Mouse (Mus musculus): ENCODE data around the gene Ly6g5b. TPM values are rescaled to one million over a fixed set of nuclear protein-coding genes. Genes with fewer than 3 reads are reported as not detected.

The Ly6g5b gene
- polyA plus RNA-seq, 1 experiment from 2014 or later = 0.70 TPM

DNA sequence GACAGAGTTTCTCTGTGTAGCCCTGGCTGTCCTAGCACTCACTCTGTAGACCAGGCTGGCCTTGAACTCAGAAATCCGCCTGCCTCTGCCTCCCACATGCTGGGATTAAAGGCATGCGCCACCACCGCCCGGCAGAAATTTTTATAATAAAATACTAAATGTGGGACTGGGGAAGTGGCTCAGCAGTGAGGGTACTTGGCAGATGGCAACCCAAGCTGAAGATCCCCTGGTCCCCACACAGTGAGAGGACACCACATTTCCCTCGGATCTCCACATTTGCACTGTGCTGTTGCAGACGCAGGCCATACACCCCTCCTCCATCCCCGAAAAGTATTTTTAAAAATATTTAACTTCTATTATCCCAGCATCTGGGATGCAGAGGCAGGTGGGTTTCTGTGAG, 18.3 kb upstream of the Ly6g5b start:
- 95% methylated on average over 7 of the region's 7 CpGs for WGBS
- peaks cover 25% of the 10 kb centered on the region for H3K36me3 ChIP-seq (ENCODE audit: control insufficient read depth, insufficient read depth, low read length)
- no peaks in the 10 kb centered on the region for H3K27me3 ChIP-seq (replicated peaks; ENCODE audit: control insufficient read depth, insufficient read depth, low read length)
- H3K27ac ChIP-seq (replicated peaks; ENCODE audit: low read depth, low read length) = no peak overlapping the region
- no peak overlapping the region for H3K9ac ChIP-seq (ENCODE audit: low read depth, low read length)
- peaks cover 13% of the 10 kb centered on the region for H3K4me1 ChIP-seq (ENCODE audit: control insufficient read depth, insufficient read depth, low read length)
- H3K9me3 ChIP-seq (ENCODE audit: control insufficient read depth, low read length) = no peaks in the 10 kb centered on the region
- DNase-seq (ENCODE audit: low spot score) = no peak
- no peak overlapping the region for H3K4me3 ChIP-seq (ENCODE audit: low read depth, low read length)
- H3K4me2 ChIP-seq (ENCODE audit: low read depth, low read length) = no peak overlapping the region
- no peak for ATAC-seq (ENCODE audit: low read depth)

DNA sequence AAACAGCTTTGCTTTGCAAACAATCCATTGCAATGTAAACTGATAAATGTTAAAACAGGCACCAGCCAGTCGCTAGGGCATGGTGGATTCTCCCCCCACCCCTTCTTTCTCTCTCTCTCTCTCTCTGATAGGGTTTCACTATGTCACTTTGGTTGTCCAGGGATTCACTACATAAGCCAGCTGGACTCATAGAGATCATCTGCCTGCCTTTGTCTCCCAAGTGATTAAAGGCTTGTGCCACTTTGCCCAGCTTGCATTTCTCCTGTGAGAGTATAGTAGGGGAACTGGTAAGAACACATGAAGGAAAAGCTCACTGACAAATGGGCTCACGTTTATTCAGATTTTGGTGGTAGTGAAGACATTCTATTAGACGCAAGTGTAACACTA, 16.9 kb upstream of the Ly6g5b start:
- no peak overlapping the region for H3K27ac ChIP-seq (replicated peaks; ENCODE audit: low read depth, low read length)
- H3K36me3 ChIP-seq (ENCODE audit: control insufficient read depth, insufficient read depth, low read length) = 0 out of 2 replicates have a peak, but pooled peaks cover 22% of the 10 kb centered on the region
- no peaks in the 10 kb centered on the region for H3K9me3 ChIP-seq (ENCODE audit: control insufficient read depth, low read length)
- 72% methylated on average over 3 of the region's 3 CpGs for WGBS
- no peak overlapping the region for H3K9ac ChIP-seq (ENCODE audit: low read depth, low read length)
- peaks cover 10% of the 10 kb centered on the region for H3K4me1 ChIP-seq (ENCODE audit: control insufficient read depth, insufficient read depth, low read length)
- no peak for DNase-seq (ENCODE audit: low spot score)
- ATAC-seq (ENCODE audit: low read depth) = no peak
- H3K4me3 ChIP-seq (ENCODE audit: low read depth, low read length) = no peak overlapping the region
- H3K27me3 ChIP-seq (replicated peaks; ENCODE audit: control insufficient read depth, insufficient read depth, low read length) = no peaks in the 10 kb centered on the region
- no peak overlapping the region for H3K4me2 ChIP-seq (ENCODE audit: low read depth, low read length)

DNA sequence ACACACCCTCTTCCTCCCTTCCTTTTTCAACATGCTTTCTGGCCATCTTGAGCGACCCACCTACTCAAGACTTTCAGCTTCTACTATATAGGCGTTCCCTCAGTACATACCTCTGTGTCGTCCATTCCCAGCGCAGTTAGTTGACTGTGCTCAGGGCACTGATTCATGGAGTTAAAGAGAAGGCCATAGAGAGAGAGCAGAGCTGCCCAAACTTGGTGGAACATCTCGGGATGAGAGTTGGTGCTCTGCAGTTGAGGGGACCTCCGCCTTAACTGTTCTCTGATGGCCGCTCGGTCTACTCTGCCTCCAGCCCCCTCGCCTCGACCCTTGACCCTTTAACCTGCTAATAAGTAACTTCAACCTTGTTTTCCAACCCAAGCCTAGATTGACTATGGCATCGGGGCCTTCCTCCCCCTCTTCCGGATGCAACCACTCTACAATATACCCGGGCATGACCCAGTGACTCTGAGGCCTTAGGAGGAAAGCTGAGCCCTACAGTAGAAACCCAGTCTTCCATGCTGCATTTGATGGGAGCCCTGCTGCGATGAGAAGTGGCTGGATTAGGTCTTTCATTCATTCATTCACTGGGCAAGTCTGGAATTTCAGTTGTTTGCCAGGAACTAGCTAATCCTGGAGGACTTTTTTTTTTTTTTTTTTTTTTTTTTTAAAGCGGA, 16.4 kb upstream of the Ly6g5b start, which contains the start of gene Apom:
TSS of gene Apom (minus strand) at position 551 of the 674 bp plus-strand sequence.
- Histone ChIP-seq H3K4me1 (ENCODE audit: control insufficient read depth, insufficient read depth, low read length) (peaks cover 10% of the 10 kb centered on the region), H3K9ac (ENCODE audit: low read depth, low read length) (no peak within 1 kb of the TSS), H3K9me3 (ENCODE audit: control insufficient read depth, low read length) (no peaks in the 10 kb centered on the region), H3K36me3 (ENCODE audit: control insufficient read depth, insufficient read depth, low read length) (0 out of 2 replicates have a peak, but pooled peaks cover 22% of the 10 kb centered on the region), H3K27me3 (replicated peaks; ENCODE audit: control insufficient read depth, insufficient read depth, low read length) (no peaks in the 10 kb centered on the region), H3K27ac (replicated peaks; ENCODE audit: low read depth, low read length) (no peak within 1 kb of the TSS), H3K4me3 (ENCODE audit: low read depth, low read length) (no peak within 1 kb of the TSS), H3K4me2 (ENCODE audit: low read depth, low read length) (no peak within 1 kb of the TSS)
- WGBS = 84% methylated on average over 15 of the region's 15 CpGs
- ATAC-seq (ENCODE audit: low read depth) (no peak), DNase-seq (ENCODE audit: low spot score) (no peak)

DNA sequence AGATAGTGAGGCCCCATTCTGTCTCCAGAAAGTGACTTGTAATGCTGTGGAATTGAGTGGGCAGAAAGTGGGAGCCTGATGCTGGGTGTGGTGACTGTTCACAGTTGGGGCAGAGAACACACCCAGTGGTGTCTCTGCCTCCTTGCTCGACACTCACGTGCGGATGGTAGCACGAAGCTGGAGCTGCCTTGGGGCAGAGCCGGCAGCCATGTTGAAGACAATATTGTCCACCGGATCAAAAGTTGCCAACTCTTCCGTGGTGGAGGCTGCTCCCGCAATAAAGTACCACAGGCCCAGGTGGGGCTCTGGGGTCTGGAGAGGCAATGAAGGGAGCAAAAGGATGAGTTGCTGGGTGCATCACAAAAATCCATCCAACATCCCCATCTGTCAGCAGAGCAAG, 15.8 kb upstream of the Ly6g5b start:
- Histone ChIP-seq H3K9ac (ENCODE audit: low read depth, low read length) (no peak overlapping the region), H3K4me1 (ENCODE audit: control insufficient read depth, insufficient read depth, low read length) (peaks cover 7% of the 10 kb centered on the region), H3K27me3 (replicated peaks; ENCODE audit: control insufficient read depth, insufficient read depth, low read length) (no peaks in the 10 kb centered on the region), H3K9me3 (ENCODE audit: control insufficient read depth, low read length) (no peaks in the 10 kb centered on the region), H3K4me2 (ENCODE audit: low read depth, low read length) (no peak overlapping the region), H3K27ac (replicated peaks; ENCODE audit: low read depth, low read length) (no peak overlapping the region), H3K4me3 (ENCODE audit: low read depth, low read length) (no peak overlapping the region), H3K36me3 (ENCODE audit: control insufficient read depth, insufficient read depth, low read length) (0 out of 2 replicates have a peak, but pooled peaks cover 22% of the 10 kb centered on the region)
- WGBS = 90% methylated on average over 8 of the region's 8 CpGs
- ATAC-seq (ENCODE audit: low read depth) (no peak), DNase-seq (ENCODE audit: low spot score) (no peak)

DNA sequence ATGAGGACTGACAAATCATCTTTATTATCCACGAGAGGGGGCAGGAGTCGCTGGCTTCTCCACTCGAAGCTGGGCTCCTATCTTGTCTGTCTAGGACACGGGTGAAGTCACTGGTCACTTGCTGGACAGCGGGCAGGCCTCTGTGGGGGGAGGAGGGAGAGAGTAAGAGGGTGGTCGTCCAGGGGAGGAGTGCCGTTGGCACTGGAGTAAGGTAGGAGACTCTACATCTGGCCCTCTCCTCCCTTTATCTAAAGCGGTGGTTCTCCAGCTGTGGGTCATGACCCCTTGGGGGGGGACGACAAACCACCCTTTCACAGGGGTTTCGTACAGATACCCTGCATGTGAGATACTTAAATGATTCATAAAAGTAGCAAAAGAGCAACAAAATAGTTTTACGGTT, 13.8 kb upstream of the Ly6g5b start:
- 76% methylated on average over 11 of the region's 11 CpGs for WGBS
- DNase-seq (ENCODE audit: low spot score) = no peak
- Histone ChIP-seq H3K27ac (replicated peaks; ENCODE audit: low read depth, low read length) (no peak overlapping the region), H3K9ac (ENCODE audit: low read depth, low read length) (no peak overlapping the region), H3K4me3 (ENCODE audit: low read depth, low read length) (no peak overlapping the region), H3K9me3 (ENCODE audit: control insufficient read depth, low read length) (no peaks in the 10 kb centered on the region), H3K4me1 (ENCODE audit: control insufficient read depth, insufficient read depth, low read length) (peaks cover 13% of the 10 kb centered on the region), H3K27me3 (replicated peaks; ENCODE audit: control insufficient read depth, insufficient read depth, low read length) (no peaks in the 10 kb centered on the region), H3K4me2 (ENCODE audit: low read depth, low read length) (no peak overlapping the region), H3K36me3 (ENCODE audit: control insufficient read depth, insufficient read depth, low read length) (peaks cover 24% of the 10 kb centered on the region; the same call in 1 of the 2 replicates)
- no peak for ATAC-seq (ENCODE audit: low read depth)

DNA sequence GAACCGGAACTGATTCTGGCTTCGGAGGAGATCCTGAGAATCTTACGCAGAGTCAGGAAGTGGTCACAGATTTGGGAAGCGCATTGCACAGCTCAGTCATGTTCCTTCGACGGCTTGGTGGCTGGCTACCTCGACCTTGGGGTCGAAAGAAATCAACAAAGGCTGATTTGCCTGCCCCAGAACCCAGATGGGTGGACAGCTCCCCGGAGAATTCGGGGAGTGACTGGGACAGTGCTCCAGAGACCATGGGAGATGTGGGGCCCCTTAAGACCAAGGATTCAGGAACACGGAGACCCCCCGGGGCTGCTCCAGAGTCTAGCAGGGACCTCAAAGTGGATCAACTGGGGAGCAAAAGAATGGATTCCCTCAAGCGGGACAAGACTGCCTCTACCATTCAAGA, 11.8 kb upstream of the Ly6g5b start:
- Histone ChIP-seq H3K27ac (replicated peaks; ENCODE audit: low read depth, low read length) (peak overlapping the region; percentile 75), H3K9me3 (ENCODE audit: control insufficient read depth, low read length) (no peaks in the 10 kb centered on the region), H3K4me1 (ENCODE audit: control insufficient read depth, insufficient read depth, low read length) (peaks cover 13% of the 10 kb centered on the region), H3K27me3 (replicated peaks; ENCODE audit: control insufficient read depth, insufficient read depth, low read length) (no peaks in the 10 kb centered on the region), H3K4me2 (ENCODE audit: low read depth, low read length) (peak overlapping the region; percentile 87), H3K4me3 (ENCODE audit: low read depth, low read length) (peak overlapping the region; percentile 76), H3K9ac (ENCODE audit: low read depth, low read length) (peak overlapping the region; percentile 78), H3K36me3 (ENCODE audit: control insufficient read depth, insufficient read depth, low read length) (peaks cover 29% of the 10 kb centered on the region; the same call in 1 of the 2 replicates)
- ATAC-seq (ENCODE audit: low read depth) (no peak), DNase-seq (ENCODE audit: low spot score) (no peak)
- WGBS = 68% methylated on average over 13 of the region's 13 CpGs

DNA sequence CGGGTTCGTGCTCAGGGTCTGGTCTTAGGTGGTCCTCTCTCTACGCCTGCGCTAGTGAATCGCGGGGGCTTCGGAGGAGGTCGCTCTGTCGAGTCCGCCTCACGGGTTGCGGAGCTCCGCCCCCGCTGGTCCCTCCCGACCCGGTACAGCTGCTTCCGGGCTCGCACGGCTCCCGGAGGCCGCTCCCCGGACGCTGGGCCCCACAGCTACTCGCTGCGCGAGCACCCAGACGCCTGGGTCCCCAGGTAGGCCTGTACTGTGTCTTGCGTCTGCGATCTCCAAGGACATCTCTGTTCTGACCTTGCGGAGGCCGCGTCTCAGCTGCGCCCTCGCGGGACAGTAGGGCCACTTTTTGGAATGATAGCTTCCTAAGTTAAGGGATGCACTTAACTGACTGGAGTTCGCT, 11.0 kb upstream of the Ly6g5b start, which contains the start of gene D17H6S53E:
TSS of gene D17H6S53E (plus strand) at position 168 of the 406 bp plus-strand sequence.
- peaks cover 13% of the 10 kb centered on the region for H3K4me1 ChIP-seq (ENCODE audit: control insufficient read depth, insufficient read depth, low read length)

DNA sequence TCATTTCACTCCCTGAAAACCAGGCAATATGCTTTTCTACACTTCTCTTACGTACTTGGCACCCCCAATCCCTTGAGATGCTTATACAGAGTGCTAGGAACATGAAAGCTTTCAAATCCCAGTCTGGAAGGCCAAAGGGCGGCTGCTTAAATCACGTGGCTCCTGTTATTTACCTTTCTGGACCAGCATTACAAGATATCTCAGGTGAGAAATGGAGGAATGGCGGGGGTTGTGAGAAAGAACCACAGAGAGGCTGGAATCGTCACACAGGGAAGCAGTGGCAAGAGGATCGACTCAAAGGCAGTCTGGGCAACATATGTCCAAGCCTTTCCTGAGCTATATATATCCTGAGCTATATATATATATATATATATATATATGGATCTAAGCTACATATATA, 10.3 kb upstream of the Ly6g5b start:
- DNase-seq (ENCODE audit: low spot score) (no peak), ATAC-seq (ENCODE audit: low read depth) (no peak)
- Histone ChIP-seq H3K27me3 (replicated peaks; ENCODE audit: control insufficient read depth, insufficient read depth, low read length) (no peaks in the 10 kb centered on the region), H3K9me3 (ENCODE audit: control insufficient read depth, low read length) (no peaks in the 10 kb centered on the region), H3K9ac (ENCODE audit: low read depth, low read length) (peak overlapping the region; percentile 78), H3K36me3 (ENCODE audit: control insufficient read depth, insufficient read depth, low read length) (peaks cover 29% of the 10 kb centered on the region; the same call in 1 of the 2 replicates), H3K4me2 (ENCODE audit: low read depth, low read length) (peak overlapping the region; percentile 87), H3K4me1 (ENCODE audit: control insufficient read depth, insufficient read depth, low read length) (peaks cover 13% of the 10 kb centered on the region), H3K4me3 (ENCODE audit: low read depth, low read length) (peak overlapping the region; percentile 76), H3K27ac (replicated peaks; ENCODE audit: low read depth, low read length) (peak overlapping the region; percentile 75)
- WGBS = 26% methylated on average over 6 of the region's 6 CpGs

More for the DNA sequence above, 11.0 kb upstream of the Ly6g5b start, which contains the start of gene D17H6S53E:
- H3K9me3 ChIP-seq (ENCODE audit: control insufficient read depth, low read length) = no peaks in the 10 kb centered on the region
- no peaks in the 10 kb centered on the region for H3K27me3 ChIP-seq (replicated peaks; ENCODE audit: control insufficient read depth, insufficient read depth, low read length)
- H3K4me3 ChIP-seq (ENCODE audit: low read depth, low read length) = peak within 1 kb of the TSS; percentile 76
- H3K36me3 ChIP-seq (ENCODE audit: control insufficient read depth, insufficient read depth, low read length) = peaks cover 29% of the 10 kb centered on the region; the same call in 1 of the 2 replicates
- H3K9ac ChIP-seq (ENCODE audit: low read depth, low read length) = peak within 1 kb of the TSS; percentile 78
- 0% methylated on average over 22 of the region's 36 CpGs for WGBS
- peak within 1 kb of the TSS; percentile 75 for H3K27ac ChIP-seq (replicated peaks; ENCODE audit: low read depth, low read length)
- peak within 1 kb of the TSS; percentile 87 for H3K4me2 ChIP-seq (ENCODE audit: low read depth, low read length)
- DNase-seq (ENCODE audit: low spot score) (peak; percentile 90), ATAC-seq (ENCODE audit: low read depth) (peak; percentile 67)

All from embryonic facial prominence, embryonic 14.5 days (tissue).